Mouse (Mus musculus) ES-Bruce4 (cell line): ENCODE data around the gene 1190005I06Rik.

Source experiments
- CTCF ChIP-seq: IDR thresholded peaks from one replicate; pipeline ENCODE4 v1.8.1; 2011; ENCODE audit warnings: low read depth, low read length
- EP300 ChIP-seq: IDR thresholded peaks from 2 replicates; pipeline ENCODE4 v1.6.1; 2011; ENCODE audit warnings: low read depth, low read length; ENCODE audit not compliant: insufficient read depth
- POLR2A ChIP-seq: IDR thresholded peaks from one replicate; pipeline ENCODE4 v1.8.1; 2011; ENCODE audit warnings: low read length; ENCODE audit not compliant: insufficient read depth

DNA sequence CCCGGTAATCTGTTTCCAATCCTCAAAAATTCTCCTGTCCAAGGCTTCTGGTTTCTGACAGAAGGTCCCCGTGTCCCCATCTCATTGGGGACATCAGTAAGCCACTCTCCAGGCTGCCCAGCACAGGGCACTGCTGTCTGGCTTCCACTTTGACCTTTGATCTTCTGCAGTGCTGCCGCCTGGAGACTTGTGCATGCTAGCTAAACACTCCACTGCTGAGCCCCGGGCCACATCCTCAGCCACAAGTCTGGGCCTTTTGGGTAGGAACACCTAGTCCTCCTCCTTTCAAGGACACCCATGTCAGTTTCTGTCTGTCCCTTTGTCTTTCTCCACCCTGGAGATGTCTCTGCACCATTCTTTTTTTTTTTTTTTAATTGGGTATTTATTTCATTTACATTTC lies 45.5 kb upstream of the 1190005I06Rik start:
- TF ChIP-seq CTCF (no peak), POLR2A (no peak), EP300 (no peak)
